Mouse (Mus musculus) kidney, postnatal 0 days (tissue): ENCODE results near the gene Pmm2. TPM values are rescaled to one million over a fixed set of nuclear protein-coding genes. Genes with fewer than 3 reads are reported as not detected.

Experiments used
- ATAC-seq: fragments of 200-750 bp; cut with Nextera tagmentation; replicated peaks from 2 replicates; pipeline ENCODE4 v1.8.0; 2017; ENCODE audit warnings: low read depth, moderate number of reproducible peaks, moderate TSS enrichment, moderate library complexity; ENCODE audit not compliant: low FRiP score
- DNase-seq: peaks from one replicate; pipeline ENCODE4 v3.0.0-alpha.2; 2016; ENCODE audit warnings: low spot score
- H3K27ac ChIP-seq: fragments of 300-500 bp; sonication (generic); 2 replicates; pipeline ENCODE4 v1.5.1; 2014; ENCODE audit warnings: mild to moderate bottlenecking
- H3K27me3 ChIP-seq: fragments of 300-500 bp; sonication (generic); 2 replicates; pipeline ENCODE4 v1.6.1; 2014; ENCODE audit warnings: low read length, mixed read lengths; ENCODE audit not compliant: insufficient read depth
- H3K36me3 ChIP-seq: fragments of 300-500 bp; sonication (generic); 2 replicates; pipeline ENCODE4 v1.6.1; 2014; ENCODE audit warnings: low read length, mixed read lengths; ENCODE audit not compliant: insufficient read depth
- H3K4me1 ChIP-seq: fragments of 300-500 bp; sonication (generic); replicated peaks from 2 replicates; pipeline ENCODE4 v1.6.1; 2014; ENCODE audit warnings: antibody characterized with exemption, low read length, mixed read lengths; ENCODE audit not compliant: insufficient read depth
- H3K4me2 ChIP-seq: fragments of 300-500 bp; sonication (generic); 2 replicates; pipeline ENCODE4 v1.6.1; 2014; ENCODE audit warnings: mild to moderate bottlenecking, low read length, moderate library complexity, mixed read lengths
- H3K4me3 ChIP-seq: fragments of 300-500 bp; sonication (generic); replicated peaks from 2 replicates; pipeline ENCODE4 v1.5.1; 2014; ENCODE audit warnings: low read depth, low read length
- H3K9ac ChIP-seq: fragments of 300-500 bp; sonication (generic); 2 replicates; pipeline ENCODE4 v1.6.1; 2014; ENCODE audit warnings: low read depth, low read length
- H3K9me3 ChIP-seq: fragments of 300-500 bp; sonication (generic); replicated peaks from 2 replicates; pipeline ENCODE4 v1.6.1; 2016; ENCODE audit warnings: low read length, inconsistent platforms, mixed read lengths
- CTCF ChIP-seq: IDR thresholded peaks from 2 replicates; pipeline ENCODE4 v1.5.1; 2016; ENCODE audit warnings: antibody characterized with exemption, low read depth, mild to moderate bottlenecking, moderate library complexity
- WGBS: fragments of 180-500 bp; shearing (Covaris S2); extraction: QIAGEN DNeasy Blood & Tissue Kit; methylation state at CpG from one replicate; pipeline ENCODE4 v1.1.7; 2014; 5-methylcytosine and 5-hydroxymethylcytosine counted together
- polyA plus RNA-seq: library from polyadenylated mRNA; unstranded; fragments of >200 nt; fragmentation: Nextera tagmentation; extraction: Ambion mirVana; gene quantifications from 2 replicates; pipeline ENCODE4 v1.2.1, GENCODE M21; 2015

Gene Pmm2
- polyA plus RNA-seq, 1 experiment from 2014 or later = 45.0 TPM

DNA sequence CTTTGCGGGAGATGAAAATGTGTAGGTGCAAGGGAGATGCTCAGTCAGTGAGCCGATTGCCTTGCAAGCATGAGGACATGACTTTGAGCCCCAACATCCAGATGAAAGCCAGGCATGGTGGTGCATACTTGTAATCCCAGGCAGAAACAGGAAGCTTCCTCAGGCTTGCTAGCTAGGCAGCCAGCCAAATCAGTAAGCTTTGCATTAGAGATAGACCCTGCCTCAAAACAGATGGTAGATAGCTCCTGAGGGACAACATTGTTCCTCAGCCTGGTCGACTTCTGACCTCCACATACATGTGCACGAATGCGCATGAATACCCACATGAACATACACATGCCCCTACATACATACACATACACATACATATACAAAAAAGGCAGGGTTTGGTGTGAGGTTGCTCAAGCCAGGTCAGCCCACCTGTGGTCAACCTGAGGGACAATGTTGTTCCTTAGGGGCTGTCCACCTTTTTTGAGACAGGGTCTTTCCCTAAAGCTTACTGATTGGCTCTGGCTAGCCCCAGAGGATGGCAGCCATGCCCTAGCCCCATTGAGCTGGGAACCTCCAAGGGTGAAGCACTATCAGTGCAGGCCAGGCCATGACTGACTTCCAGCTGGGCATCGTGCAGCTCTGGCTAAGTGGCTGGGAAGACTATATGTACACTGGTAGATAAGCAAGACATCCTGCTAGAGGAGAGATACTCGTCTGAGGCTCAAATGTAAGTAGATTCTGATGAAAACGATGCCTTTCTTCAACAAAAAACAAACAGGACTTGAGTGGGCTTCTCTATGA, 25.1 kb upstream of the Pmm2 start:
- no peak for TF ChIP-seq CTCF
- Histone ChIP-seq H3K36me3 (peaks cover 11% of the 10 kb centered on the region; the same call in 1 of the 2 replicates), H3K9me3 (no peaks in the 10 kb centered on the region), H3K4me1 (no peaks in the 10 kb centered on the region), H3K9ac (no peak overlapping the region), H3K4me2 (no peak overlapping the region), H3K4me3 (no peak overlapping the region), H3K27me3 (no peaks in the 10 kb centered on the region), H3K27ac (no peak overlapping the region)
- WGBS = 91% methylated on average over 8 of the region's 8 CpGs
- ATAC-seq (no peak), DNase-seq (no peak)

GRCm38 (mm10) chr16:8613039-8613438, 24.4 kb upstream of the Pmm2 start:
- H3K27ac ChIP-seq = no peak overlapping the region
- H3K4me3 ChIP-seq = no peak overlapping the region
- peaks cover 11% of the 10 kb centered on the region; the same call in 1 of the 2 replicates for H3K36me3 ChIP-seq
- no peak overlapping the region for H3K4me2 ChIP-seq
- ATAC-seq (no peak), DNase-seq (no peak)
- H3K4me1 ChIP-seq = no peaks in the 10 kb centered on the region
- H3K9me3 ChIP-seq = no peaks in the 10 kb centered on the region
- no peak overlapping the region for H3K9ac ChIP-seq
- TF ChIP-seq CTCF = no peak
- 86% methylated on average over 4 of the region's 4 CpGs for WGBS
- H3K27me3 ChIP-seq = no peaks in the 10 kb centered on the region

GRCm38 (mm10) chr16:8613447-8613846, 24.0 kb upstream of the Pmm2 start:
- H3K4me3 ChIP-seq = no peak overlapping the region
- no peaks in the 10 kb centered on the region for H3K4me1 ChIP-seq
- no peak overlapping the region for H3K27ac ChIP-seq
- no peak for TF ChIP-seq CTCF
- 82% methylated on average over 3 of the region's 3 CpGs for WGBS
- no peaks in the 10 kb centered on the region for H3K27me3 ChIP-seq
- no peak for ATAC-seq
- H3K9me3 ChIP-seq = no peaks in the 10 kb centered on the region
- no peak overlapping the region for H3K9ac ChIP-seq
- H3K4me2 ChIP-seq = no peak overlapping the region
- no peak for DNase-seq
- H3K36me3 ChIP-seq = peaks cover 11% of the 10 kb centered on the region; the same call in 1 of the 2 replicates

DNA sequence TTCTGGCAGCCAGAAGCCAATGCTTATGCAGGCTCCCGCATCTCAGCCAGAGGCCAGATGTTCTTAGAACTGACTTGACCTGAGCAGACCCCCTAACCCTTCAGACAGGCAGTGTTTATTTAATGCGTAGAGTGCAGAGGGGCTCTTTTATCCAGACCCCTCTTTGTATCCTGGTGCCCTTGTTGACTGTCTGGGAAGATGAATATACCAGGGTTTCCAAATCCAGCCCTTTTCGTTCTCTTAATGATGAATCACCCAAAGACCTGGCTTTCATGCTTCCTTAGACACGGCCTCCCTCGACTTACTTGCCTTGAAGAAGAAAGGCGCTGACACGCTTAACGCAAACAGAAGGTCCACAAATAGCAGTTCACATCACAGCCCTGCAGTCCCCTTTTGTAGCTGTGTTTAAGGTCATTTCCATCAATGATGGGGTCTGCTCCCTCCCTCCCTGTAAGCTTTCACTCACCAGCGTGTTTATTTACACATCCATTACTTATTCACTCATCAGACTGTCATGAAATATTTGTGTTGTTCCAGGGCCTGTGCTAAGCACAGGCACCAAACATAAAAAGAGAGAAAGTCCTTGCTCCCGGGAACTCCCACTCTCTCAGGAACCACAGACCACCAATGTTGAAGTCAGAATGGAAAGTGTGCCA, 17.7 kb upstream of the Pmm2 start:
- ATAC-seq = no peak
- WGBS = 19% methylated on average over 10 of the region's 10 CpGs
- no peak overlapping the region for H3K9ac ChIP-seq
- no peak overlapping the region for H3K4me3 ChIP-seq
- TF ChIP-seq CTCF = no peak
- peak; percentile 61 for DNase-seq
- H3K27ac ChIP-seq = no peak overlapping the region
- no peaks in the 10 kb centered on the region for H3K9me3 ChIP-seq
- H3K27me3 ChIP-seq = no peaks in the 10 kb centered on the region
- H3K4me2 ChIP-seq = no peak overlapping the region
- H3K36me3 ChIP-seq = 0 out of 2 replicates have a peak, but pooled peaks cover 3% of the 10 kb centered on the region
- 0 out of 2 replicates have a peak, but pooled peaks cover 4% of the 10 kb centered on the region for H3K4me1 ChIP-seq

DNA sequence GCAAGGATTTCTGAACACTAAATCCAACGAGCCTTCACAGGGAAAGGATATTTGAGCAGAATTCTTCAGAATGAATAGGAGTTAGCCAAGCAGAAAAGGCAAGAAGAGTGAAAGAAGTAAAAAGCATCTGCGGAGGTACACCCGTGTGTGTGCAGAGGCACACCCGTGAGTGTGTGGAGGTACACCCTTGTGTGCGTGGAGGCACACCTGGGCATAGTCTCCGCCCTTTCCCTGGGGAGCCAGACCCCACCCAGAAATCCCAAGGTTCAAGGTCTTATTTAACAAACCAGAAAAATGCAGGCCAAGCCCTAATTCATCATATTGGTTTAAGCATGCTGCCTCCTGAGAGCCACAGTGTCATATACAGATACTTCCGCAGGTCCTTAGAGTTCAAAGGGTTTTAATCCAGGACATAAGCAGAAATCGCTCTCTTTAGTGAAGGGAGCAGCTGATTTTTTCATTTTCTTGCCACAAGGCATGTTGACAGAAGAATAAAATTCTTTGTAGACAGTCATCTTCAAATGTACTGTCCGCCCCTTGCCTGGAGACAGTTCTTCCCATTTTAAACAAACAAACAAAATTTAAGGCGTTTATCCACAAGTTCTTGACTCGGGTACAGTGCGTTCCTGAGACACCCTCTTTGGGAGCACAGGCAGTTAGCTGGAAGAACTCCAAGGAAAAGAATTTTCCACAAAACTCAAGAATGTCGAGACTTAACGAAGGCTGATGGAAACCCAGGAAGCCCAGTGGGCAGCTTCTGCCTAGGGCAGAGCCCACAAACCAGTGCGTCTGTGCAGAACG, 17.0 kb upstream of the Pmm2 start:
- H3K4me3 ChIP-seq = no peak overlapping the region
- H3K9ac ChIP-seq = no peak overlapping the region
- H3K27ac ChIP-seq = no peak overlapping the region
- DNase-seq (peak; percentile 14), ATAC-seq (no peak)
- H3K9me3 ChIP-seq = no peaks in the 10 kb centered on the region
- TF ChIP-seq CTCF = no peak
- no peaks in the 10 kb centered on the region for H3K27me3 ChIP-seq
- 0 out of 2 replicates have a peak, but pooled peaks cover 4% of the 10 kb centered on the region for H3K4me1 ChIP-seq
- WGBS = 67% methylated on average over 16 of the region's 16 CpGs
- no peak overlapping the region for H3K4me2 ChIP-seq
- 0 out of 2 replicates have a peak, but pooled peaks cover 3% of the 10 kb centered on the region for H3K36me3 ChIP-seq

GRCm38 (mm10) chr16:8630419-8630818, 7.1 kb upstream of the Pmm2 start:
- Histone ChIP-seq H3K27ac (no peak overlapping the region), H3K4me3 (no peak overlapping the region), H3K4me1 (no peaks in the 10 kb centered on the region), H3K36me3 (0 out of 2 replicates have a peak, but pooled peaks cover 4% of the 10 kb centered on the region), H3K9ac (no peak overlapping the region), H3K4me2 (no peak overlapping the region), H3K9me3 (no peaks in the 10 kb centered on the region), H3K27me3 (no peaks in the 10 kb centered on the region)
- TF ChIP-seq CTCF = no peak
- ATAC-seq (no peak), DNase-seq (no peak)
- 89% methylated on average over 2 of the region's 2 CpGs for WGBS
